Mouse (Mus musculus) heart, adult 2 months (tissue): ENCODE measurements around the gene Bean1.

Experiments
- EP300 ChIP-seq: fragments of 200-500 bp; IDR thresholded peaks from 2 replicates; pipeline ENCODE4 v1.6.1; 2011; ENCODE audit warnings: low read depth, low read length, control low read depth; ENCODE audit not compliant: insufficient read depth
- POLR2A ChIP-seq: fragments of 200-500 bp; IDR thresholded peaks from 2 replicates; pipeline ENCODE4 v1.6.1; 2011; ENCODE audit warnings: mild to moderate bottlenecking, low read depth, low read length, control low read depth; ENCODE audit not compliant: insufficient read depth

GRCm38 (mm10) chr8:104134521-104134920, 35.7 kb upstream of the Bean1 start:
- no peak for TF ChIP-seq EP300
- TF ChIP-seq POLR2A, result no peak
